Mouse (Mus musculus) cortical plate, adult 2 months (tissue): ENCODE results near the gene Rap2c.

Experiments used
- CTCF ChIP-seq: fragments of 200-500 bp; IDR thresholded peaks from 2 replicates; pipeline ENCODE4 v1.5.1; 2011; ENCODE audit warnings: mild to moderate bottlenecking, control low read depth, low read length; ENCODE audit not compliant: insufficient read depth; ENCODE audit errors: extremely low read depth
- POLR2A ChIP-seq: fragments of 200-500 bp; IDR thresholded peaks from 2 replicates; pipeline ENCODE4 v1.6.1; 2011; ENCODE audit warnings: mild to moderate bottlenecking, low read length, control low read depth; ENCODE audit not compliant: insufficient read depth; ENCODE audit errors: extremely low read depth

DNA sequence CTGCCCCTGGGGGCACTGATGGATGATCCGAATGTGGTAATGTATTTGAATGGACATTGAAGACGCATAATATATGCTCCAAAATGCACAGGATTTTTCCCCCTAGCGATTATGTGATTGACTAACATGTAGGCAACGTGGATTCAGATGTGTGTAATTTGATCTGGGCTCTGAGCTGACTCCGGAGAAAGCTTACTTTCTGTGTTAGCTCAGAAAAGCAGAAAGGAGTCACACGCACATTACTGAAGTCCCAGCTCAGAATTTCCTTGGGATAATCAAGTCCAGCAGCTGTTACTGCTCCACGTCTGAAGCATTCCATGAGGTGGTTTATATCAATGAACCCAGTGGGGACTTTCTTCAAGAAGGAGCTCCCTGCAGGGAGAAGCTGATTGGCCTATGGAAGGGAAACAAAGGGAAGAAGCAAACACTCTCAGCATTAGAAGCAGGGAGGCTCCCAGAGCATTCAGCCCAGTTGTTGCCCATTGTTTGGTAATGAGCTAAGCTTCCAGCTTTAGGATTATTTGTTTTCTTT is 17.9 kb upstream of the Rap2c start:
- no peak for TF ChIP-seq CTCF
- no peak for TF ChIP-seq POLR2A
